Mouse (Mus musculus) heart, embryonic 16.5 days (tissue): Measurements from ENCODE around the gene Ankrd61. TPM values are rescaled to one million over a fixed set of nuclear protein-coding genes. Genes with fewer than 3 reads are reported as not detected.

Experiments
- ATAC-seq: fragments of 200-750 bp; cut with Nextera tagmentation; replicated peaks from 2 replicates; pipeline ENCODE4 v1.8.0; 2017; ENCODE audit warnings: moderate number of reproducible peaks; ENCODE audit not compliant: insufficient read depth, low FRiP score; ENCODE audit errors: extremely low read depth
- H3K27ac ChIP-seq: fragments of 300-500 bp; sonication (generic); 2 replicates; pipeline ENCODE4 v1.5.1; 2014; ENCODE audit warnings: mild to moderate bottlenecking, low read length, control low read depth, moderate library complexity
- H3K27me3 ChIP-seq: fragments of 300-500 bp; sonication (generic); 2 replicates; pipeline ENCODE4 v1.6.1; 2014; ENCODE audit warnings: low read length, mixed read lengths; ENCODE audit not compliant: control insufficient read depth, insufficient read depth
- H3K36me3 ChIP-seq: fragments of 300-500 bp; sonication (generic); 2 replicates; pipeline ENCODE4 v1.6.1; 2014; ENCODE audit not compliant: control insufficient read depth, insufficient read depth
- H3K4me1 ChIP-seq: fragments of 300-500 bp; sonication (generic); 2 replicates; pipeline ENCODE4 v1.6.1; 2014; ENCODE audit warnings: low read length, mixed read lengths; ENCODE audit not compliant: control insufficient read depth, insufficient read depth
- H3K4me2 ChIP-seq: fragments of 300-500 bp; sonication (generic); 2 replicates; pipeline ENCODE4 v1.6.1; 2014; ENCODE audit warnings: low read depth, mild to moderate bottlenecking, control low read depth, low read length
- H3K4me3 ChIP-seq: fragments of 300-500 bp; sonication (generic); 2 replicates; pipeline ENCODE4 v1.5.1; 2014; ENCODE audit warnings: mild to moderate bottlenecking, control low read depth, low read length
- H3K9ac ChIP-seq: fragments of 300-500 bp; sonication (generic); 2 replicates; pipeline ENCODE4 v1.6.1; 2014; ENCODE audit warnings: low read length, control low read depth
- H3K9me3 ChIP-seq: fragments of 300-500 bp; sonication (generic); replicated peaks from 2 replicates; pipeline ENCODE4 v1.6.1; 2016; ENCODE audit warnings: low read length; ENCODE audit not compliant: control insufficient read depth
- WGBS: fragments of 180-500 bp; shearing (Covaris S2); extraction: QIAGEN DNeasy Blood & Tissue Kit; methylation state at CpG from one replicate; pipeline ENCODE4 v1.1.7; 2014; 5-methylcytosine and 5-hydroxymethylcytosine counted together
- polyA plus RNA-seq: library from polyadenylated mRNA; unstranded; fragments of >200 nt; fragmentation: Nextera tagmentation; extraction: Ambion mirVana; gene quantifications from 2 replicates; pipeline ENCODE4 v1.2.1, GENCODE M21; 2015

The Ankrd61 gene
- polyA plus RNA-seq, 1 experiment from 2014 or later, result 0.28 TPM

GRCm38 (mm10) chr5:143906429-143906828, 8.9 kb upstream of the Ankrd61 start:
- no peak overlapping the region for H3K4me2 ChIP-seq
- WGBS, result 80% methylated on average over 8 of the region's 8 CpGs

GRCm38 (mm10) chr5:143903813-143904212, 6.3 kb upstream of the Ankrd61 start:
- Histone ChIP-seq H3K9ac (no peak overlapping the region), H3K4me2 (no peak overlapping the region), H3K4me1 (peaks cover 22% of the 10 kb centered on the region), H3K9me3 (no peaks in the 10 kb centered on the region), H3K4me3 (no peak overlapping the region), H3K27me3 (no peaks in the 10 kb centered on the region), H3K27ac (no peak overlapping the region), H3K36me3 (peaks cover 46% of the 10 kb centered on the region)
- ATAC-seq, result no peak
- WGBS, result 60% methylated on average over 4 of the region's 4 CpGs

More at GRCm38 (mm10) chr5:143906429-143906828, 8.9 kb upstream of the Ankrd61 start:
- Histone ChIP-seq H3K4me3 (no peak overlapping the region), H3K9ac (no peak overlapping the region), H3K36me3 (peaks cover 37% of the 10 kb centered on the region), H3K27ac (0 out of 2 replicates have a peak overlapping the region, but pooled peaks have one; percentile 18), H3K9me3 (no peaks in the 10 kb centered on the region), H3K4me1 (peaks cover 32% of the 10 kb centered on the region), H3K27me3 (no peaks in the 10 kb centered on the region)
- no peak for ATAC-seq

GRCm38 (mm10) chr5:143902111-143902510, 4.6 kb upstream of the Ankrd61 start:
- Histone ChIP-seq H3K9ac (no peak overlapping the region), H3K4me2 (no peak overlapping the region), H3K27me3 (no peaks in the 10 kb centered on the region), H3K9me3 (no peaks in the 10 kb centered on the region), H3K27ac (no peak overlapping the region), H3K4me1 (peaks cover 6% of the 10 kb centered on the region), H3K4me3 (no peak overlapping the region), H3K36me3 (peaks cover 54% of the 10 kb centered on the region)
- WGBS, result 80% methylated on average over 3 of the region's 3 CpGs
- ATAC-seq, result no peak

GRCm38 (mm10) chr5:143893396-143893795, 4.1 kb downstream of the Ankrd61 start:
- H3K4me3 ChIP-seq, result no peak overlapping the region
- H3K36me3 ChIP-seq, result peaks cover 25% of the 10 kb centered on the region
- no peak overlapping the region for H3K27ac ChIP-seq
- no peak overlapping the region for H3K4me2 ChIP-seq
- no peak for ATAC-seq
- no peaks in the 10 kb centered on the region for H3K27me3 ChIP-seq
- no peaks in the 10 kb centered on the region for H3K9me3 ChIP-seq
- peaks cover 4% of the 10 kb centered on the region; the same call in 1 of the 2 replicates for H3K4me1 ChIP-seq
- 65% methylated on average over 5 of the region's 5 CpGs for WGBS
- no peak overlapping the region for H3K9ac ChIP-seq

GRCm38 (mm10) chr5:143892255-143892886, 5.1 kb downstream of the Ankrd61 start:
- WGBS, result 51% methylated on average over 9 of the region's 9 CpGs
- no peak; the same call in 1 of the 2 replicates for ATAC-seq
- Histone ChIP-seq H3K4me1 (peaks cover 4% of the 10 kb centered on the region; the same call in 1 of the 2 replicates), H3K9ac (no peak overlapping the region), H3K27me3 (no peaks in the 10 kb centered on the region), H3K9me3 (no peaks in the 10 kb centered on the region), H3K36me3 (peaks cover 18% of the 10 kb centered on the region), H3K27ac (no peak overlapping the region), H3K4me2 (no peak overlapping the region), H3K4me3 (no peak overlapping the region)

- no peak for ATAC-seq
- H3K4me1 ChIP-seq, result peaks cover 4% of the 10 kb centered on the region; the same call in 1 of the 2 replicates
- WGBS, result 60% methylated on average over 6 of the region's 6 CpGs
- peaks cover 28% of the 10 kb centered on the region for H3K36me3 ChIP-seq
- H3K4me2 ChIP-seq, result no peak overlapping the region
- no peaks in the 10 kb centered on the region for H3K27me3 ChIP-seq
- peaks cover 5% of the 10 kb centered on the region for H3K9me3 ChIP-seq
- H3K9ac ChIP-seq, result no peak overlapping the region
- H3K27ac ChIP-seq, result no peak overlapping the region
- H3K4me3 ChIP-seq, result no peak overlapping the region
Observed at GRCm38 (mm10) chr5:143890741-143891140, 6.7 kb downstream of the Ankrd61 start.

GRCm38 (mm10) chr5:143885274-143885673, 12.2 kb downstream of the Ankrd61 start:
- peak; percentile 63 for ATAC-seq
- Histone ChIP-seq H3K36me3 (peaks cover 57% of the 10 kb centered on the region), H3K9ac (no peak overlapping the region), H3K27ac (peak overlapping the region; percentile 74), H3K4me1 (no peaks in the 10 kb centered on the region; the same call in 1 of the 2 replicates), H3K4me2 (no peak overlapping the region), H3K9me3 (peaks cover 5% of the 10 kb centered on the region), H3K27me3 (no peaks in the 10 kb centered on the region), H3K4me3 (no peak overlapping the region)
- WGBS, result 53% methylated on average over 3 of the region's 3 CpGs

- Histone ChIP-seq H3K9ac (no peak overlapping the region), H3K27ac (no peak overlapping the region), H3K4me1 (no peaks in the 10 kb centered on the region), H3K4me3 (no peak overlapping the region), H3K4me2 (no peak overlapping the region), H3K27me3 (no peaks in the 10 kb centered on the region), H3K36me3 (peaks cover 34% of the 10 kb centered on the region), H3K9me3 (no peaks in the 10 kb centered on the region)
- WGBS, result 63% methylated on average over 4 of the region's 4 CpGs
- ATAC-seq, result no peak
Observed at GRCm38 (mm10) chr5:143874571-143874970, 22.9 kb downstream of the Ankrd61 start.

- Histone ChIP-seq H3K27ac (no peak overlapping the region), H3K9me3 (no peaks in the 10 kb centered on the region), H3K9ac (no peak overlapping the region), H3K27me3 (no peaks in the 10 kb centered on the region), H3K4me3 (no peak overlapping the region), H3K36me3 (peaks cover 21% of the 10 kb centered on the region), H3K4me1 (no peaks in the 10 kb centered on the region), H3K4me2 (no peak overlapping the region)
- 84% methylated on average over 11 of the region's 11 CpGs for WGBS
- no peak for ATAC-seq
Observed at GRCm38 (mm10) chr5:143871547-143872169, 25.8 kb downstream of the Ankrd61 start.
